Mouse (Mus musculus): ENCODE measurements at regions not wholly inside any gene's neighbourhood (a gene's known extent, or its start where the extent isn't known, plus 50 kb on each side); places are given as distances from the start of the nearest gene placed in this dataset.

GRCm38 (mm10) chr4:135066766-135067479, 53.5 kb upstream of the Runx3 start:
- peaks cover 12% of the 10 kb centered on the region for H3K4me1 ChIP-seq (replicated peaks)
- WGBS: 11% methylated on average over 19 of the region's 19 CpGs
- peak overlapping the region; percentile 13; the same call in 1 of the 2 replicates for H3K4me3 ChIP-seq

GRCm38 (mm10) chr4:135067805-135068204, 52.6 kb upstream of the Runx3 start:
- Histone ChIP-seq H3K36me3 (no peaks in the 10 kb centered on the region), H3K27me3 (ENCODE audit: insufficient read depth, poor library complexity, severe bottlenecking) (peaks cover 20% of the 10 kb centered on the region), H3K4me1 (replicated peaks) (peaks cover 9% of the 10 kb centered on the region; the same call in 1 of the 2 replicates), H3K4me3 (no peak overlapping the region), H3K9me3 (0 out of 2 replicates have a peak, but pooled peaks cover 4% of the 10 kb centered on the region), H3K27ac (no peak overlapping the region)
- DNase-seq (ENCODE audit: low spot score): no peak
- WGBS: 86% methylated on average over 7 of the region's 7 CpGs

More at GRCm38 (mm10) chr4:135066766-135067479, 53.5 kb upstream of the Runx3 start:
- Histone ChIP-seq H3K27ac (no peak overlapping the region), H3K27me3 (ENCODE audit: insufficient read depth, poor library complexity, severe bottlenecking) (peaks cover 20% of the 10 kb centered on the region), H3K36me3 (no peaks in the 10 kb centered on the region), H3K9me3 (0 out of 2 replicates have a peak, but pooled peaks cover 4% of the 10 kb centered on the region)
- peak; percentile 87 for DNase-seq (ENCODE audit: low spot score)

GRCm38 (mm10) chr4:135069818-135070217, 50.6 kb upstream of the Runx3 start:
- H3K36me3 ChIP-seq: no peaks in the 10 kb centered on the region
- no peak overlapping the region for H3K4me3 ChIP-seq
- 72% methylated on average over 18 of the region's 18 CpGs for WGBS
- no peak for DNase-seq (ENCODE audit: low spot score)
- no peak overlapping the region; the same call in 1 of the 2 replicates for H3K27ac ChIP-seq
- H3K4me1 ChIP-seq (replicated peaks): peaks cover 9% of the 10 kb centered on the region; the same call in 1 of the 2 replicates
- peaks cover 5% of the 10 kb centered on the region for H3K27me3 ChIP-seq (ENCODE audit: insufficient read depth, poor library complexity, severe bottlenecking)
- no peaks in the 10 kb centered on the region for H3K9me3 ChIP-seq
